Mouse (Mus musculus) midbrain, postnatal 0 days (tissue): ENCODE data around the gene App. TPM values are rescaled to one million over a fixed set of nuclear protein-coding genes. Genes with fewer than 3 reads are reported as not detected.

ENCODE experiments used
- ATAC-seq: fragments of 200-750 bp; cut with Nextera tagmentation; 2 replicates; pipeline ENCODE4 v1.8.0; 2017; ENCODE audit warnings: moderate number of reproducible peaks, mild to moderate bottlenecking, moderate TSS enrichment, moderate library complexity; ENCODE audit not compliant: low FRiP score
- DNase-seq: peaks from one replicate; pipeline ENCODE4 v3.0.0-alpha.2; 2015; ENCODE audit warnings: low spot score
- H3K27ac ChIP-seq: fragments of 300-500 bp; sonication (generic); 2 replicates; pipeline ENCODE4 v1.5.1; 2014; ENCODE audit warnings: low read depth, mild to moderate bottlenecking, low read length, mixed read lengths
- H3K27me3 ChIP-seq: fragments of 300-500 bp; sonication (generic); 2 replicates; pipeline ENCODE4 v1.6.1; 2014; ENCODE audit warnings: low read length, control low read depth, mixed read lengths; ENCODE audit not compliant: insufficient read depth
- H3K36me3 ChIP-seq: fragments of 300-500 bp; sonication (generic); 2 replicates; pipeline ENCODE4 v1.6.1; 2014; ENCODE audit warnings: low read length, control low read depth, mixed read lengths; ENCODE audit not compliant: insufficient read depth
- H3K4me1 ChIP-seq: fragments of 300-500 bp; sonication (generic); 2 replicates; pipeline ENCODE4 v1.6.1; 2014; ENCODE audit warnings: mild to moderate bottlenecking, control low read depth, antibody characterized with exemption, low read length, mixed read lengths; ENCODE audit not compliant: insufficient read depth
- H3K4me2 ChIP-seq: fragments of 300-500 bp; sonication (generic); 2 replicates; pipeline ENCODE4 v1.6.1; 2014; ENCODE audit warnings: low read depth, mild to moderate bottlenecking, low read length, mixed read lengths; ENCODE audit not compliant: poor library complexity, severe bottlenecking
- H3K4me3 ChIP-seq: fragments of 300-500 bp; sonication (generic); 2 replicates; pipeline ENCODE4 v1.5.1; 2014; ENCODE audit warnings: low read depth, mild to moderate bottlenecking, low read length, moderate library complexity
- H3K9ac ChIP-seq: fragments of 300-500 bp; sonication (generic); replicated peaks from 2 replicates; pipeline ENCODE4 v1.6.1; 2014; ENCODE audit warnings: mild to moderate bottlenecking, low read length, moderate library complexity, mixed read lengths; ENCODE audit not compliant: poor library complexity, severe bottlenecking
- H3K9me3 ChIP-seq: fragments of 300-500 bp; sonication (generic); 2 replicates; pipeline ENCODE4 v1.6.1; 2016; ENCODE audit warnings: low read length, control low read depth
- CTCF ChIP-seq: IDR thresholded peaks from 2 replicates; pipeline ENCODE4 v1.5.1; 2016; ENCODE audit warnings: antibody characterized with exemption, mild to moderate bottlenecking
- WGBS: fragments of 180-500 bp; shearing (Covaris S2); extraction: QIAGEN DNeasy Blood & Tissue Kit; methylation state at CpG from one replicate; pipeline ENCODE4 v1.1.7; 2014; 5-methylcytosine and 5-hydroxymethylcytosine counted together
- polyA plus RNA-seq: library from polyadenylated mRNA; unstranded; fragments of >200 nt; fragmentation: Nextera tagmentation; extraction: Ambion mirVana; gene quantifications from 2 replicates; pipeline ENCODE4 v1.2.1, GENCODE M21; 2015
- total RNA-seq: library from RNA; depleted of rRNA; stranded (reverse); fragments of >200 nt; gene quantifications from 2 replicates; pipeline ENCODE4 v1.2.3, GENCODE M21; 2014

The App gene
- total and polyA plus RNA-seq, 2 experiments from 2014 or later, result 511 to 597 TPM

GRCm38 (mm10) chr16:85105603-85106002, 68.0 kb downstream of the App start:
- 0 out of 2 replicates have a peak, but pooled peaks cover 6% of the 10 kb centered on the region for H3K4me1 ChIP-seq
- no peaks in the 10 kb centered on the region for H3K9me3 ChIP-seq
- 71% methylated on average over 4 of the region's 4 CpGs for WGBS
- H3K36me3 ChIP-seq, result no peaks in the 10 kb centered on the region; the same call in none of the 2 replicates
- no peak overlapping the region for H3K9ac ChIP-seq
- no peak overlapping the region for H3K4me2 ChIP-seq
- DNase-seq (no peak), ATAC-seq (no peak)
- no peak overlapping the region for H3K27ac ChIP-seq
- TF ChIP-seq CTCF, result no peak
- H3K4me3 ChIP-seq, result no peak overlapping the region
- H3K27me3 ChIP-seq, result no peaks in the 10 kb centered on the region

- DNase-seq, result no peak
These were observed 70.3 kb downstream of the App start for GRCm38 (mm10) chr16:85103116-85103787.

GRCm38 (mm10) chr16:85101544-85101943, 72.0 kb downstream of the App start:
- 87% methylated on average over 3 of the region's 3 CpGs for WGBS
- H3K4me2 ChIP-seq, result no peak overlapping the region
- no peak for DNase-seq
- H3K36me3 ChIP-seq, result no peaks in the 10 kb centered on the region; the same call in none of the 2 replicates
- H3K27ac ChIP-seq, result no peak overlapping the region
- H3K4me1 ChIP-seq, result 0 out of 2 replicates have a peak, but pooled peaks cover 3% of the 10 kb centered on the region
- H3K4me3 ChIP-seq, result no peak overlapping the region
- no peak for ATAC-seq
- no peak for TF ChIP-seq CTCF
- H3K9me3 ChIP-seq, result no peaks in the 10 kb centered on the region
- no peaks in the 10 kb centered on the region for H3K27me3 ChIP-seq
- no peak overlapping the region for H3K9ac ChIP-seq

More at GRCm38 (mm10) chr16:85103116-85103787, 70.3 kb downstream of the App start:
- Histone ChIP-seq H3K4me3 (no peak overlapping the region), H3K9me3 (no peaks in the 10 kb centered on the region), H3K4me1 (0 out of 2 replicates have a peak, but pooled peaks cover 3% of the 10 kb centered on the region), H3K27ac (no peak overlapping the region), H3K9ac (no peak overlapping the region), H3K4me2 (no peak overlapping the region), H3K36me3 (no peaks in the 10 kb centered on the region; the same call in none of the 2 replicates), H3K27me3 (no peaks in the 10 kb centered on the region)
- no peak for ATAC-seq
- TF ChIP-seq CTCF, result no peak
- WGBS, result 80% methylated on average over 13 of the region's 13 CpGs

- ATAC-seq, result no peak
- DNase-seq, result no peak
- Histone ChIP-seq H3K9me3 (no peaks in the 10 kb centered on the region), H3K36me3 (no peaks in the 10 kb centered on the region; the same call in none of the 2 replicates), H3K4me2 (no peak overlapping the region), H3K4me1 (0 out of 2 replicates have a peak, but pooled peaks cover 3% of the 10 kb centered on the region), H3K27me3 (no peaks in the 10 kb centered on the region), H3K4me3 (no peak overlapping the region), H3K27ac (no peak overlapping the region), H3K9ac (no peak overlapping the region)
- no peak for TF ChIP-seq CTCF
- 25% methylated on average over 3 of the region's 3 CpGs for WGBS
These were observed 72.8 kb downstream of the App start for GRCm38 (mm10) chr16:85100806-85101205.

- H3K9me3 ChIP-seq, result no peaks in the 10 kb centered on the region
- ATAC-seq (no peak), DNase-seq (no peak)
- H3K36me3 ChIP-seq, result no peaks in the 10 kb centered on the region; the same call in none of the 2 replicates
- no peak for TF ChIP-seq CTCF
- no peak overlapping the region for H3K4me3 ChIP-seq
- no peak overlapping the region for H3K4me2 ChIP-seq
- 65% methylated on average over 7 of the region's 7 CpGs for WGBS
- no peak overlapping the region for H3K27ac ChIP-seq
- no peaks in the 10 kb centered on the region for H3K4me1 ChIP-seq
- no peaks in the 10 kb centered on the region for H3K27me3 ChIP-seq
- no peak overlapping the region for H3K9ac ChIP-seq
These were observed 74.1 kb downstream of the App start for GRCm38 (mm10) chr16:85099487-85099886.

GRCm38 (mm10) chr16:85099044-85099443, 74.5 kb downstream of the App start:
- Histone ChIP-seq H3K9ac (no peak overlapping the region), H3K4me1 (no peaks in the 10 kb centered on the region), H3K36me3 (no peaks in the 10 kb centered on the region; the same call in none of the 2 replicates), H3K4me3 (no peak overlapping the region), H3K9me3 (no peaks in the 10 kb centered on the region), H3K27ac (no peak overlapping the region), H3K4me2 (no peak overlapping the region), H3K27me3 (no peaks in the 10 kb centered on the region)
- ATAC-seq, result no peak
- no peak for DNase-seq
- 90% methylated on average over 7 of the region's 7 CpGs for WGBS
- no peak for TF ChIP-seq CTCF
